9 mouse cellular contexts compared by ENCODE assay signal in the genomic region with DNA sequence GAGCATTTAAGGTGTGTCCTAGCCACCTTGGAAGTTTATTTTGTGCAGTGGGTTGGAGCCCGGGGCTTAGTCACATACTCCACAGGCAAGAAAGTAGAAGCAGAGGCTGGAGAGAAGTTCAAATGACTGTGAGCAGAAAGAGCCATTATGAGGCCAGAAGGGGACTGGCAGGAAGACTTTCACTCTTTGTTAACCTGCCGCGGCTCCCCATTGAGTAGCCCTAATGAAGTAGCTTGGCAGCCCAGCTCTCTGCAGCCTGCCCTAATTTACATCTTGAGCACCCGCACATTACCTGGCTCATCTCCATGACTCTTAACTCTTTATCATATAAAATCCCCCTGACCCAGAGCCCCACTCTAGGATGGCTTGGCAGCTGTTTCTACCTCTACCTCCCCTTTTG. TPM values are rescaled to one million over a fixed set of nuclear protein-coding genes. Genes with fewer than 3 reads are reported as not detected.
DNase-seq lines count a peak whose midpoint lies in the region; ATAC-seq and TF ChIP-seq lines count a peak whose summit lies in the region.
"Had no signal": no experiment of that assay in that cellular context is flagged by ENCODE, and none has a peak within 500 bp of the region (broad histone marks: within the 10 kb centered on the region; RNA-seq: fewer than 3 reads in every experiment).

No protein-coding gene starts in this region.

- no peak overlapping the region for H3K9ac ChIP-seq in heart, embryonic 11.5 days (ENCODE audit: low read depth, low read length)
- no peak overlapping the region for H3K9ac ChIP-seq in ES-E14 (ENCODE audit: insufficient read depth, low read depth, low read length, poor library complexity, severe bottlenecking)
- H3K9ac ChIP-seq in forebrain, embryonic 13.5 days, result peak overlapping the region; percentile 100
- H3K9ac ChIP-seq in liver, postnatal 0 days (replicated peaks), result peak overlapping the region; percentile 0; the same call in 1 of the 2 replicates

- 28% methylated on average over 4 of the region's 4 CpGs for WGBS in heart, embryonic 11.5 days (ENCODE audit: insufficient replicate concordance)
- WGBS in forebrain, embryonic 13.5 days, result 0% methylated on average over 4 of the region's 4 CpGs
- WGBS in liver, postnatal 0 days (ENCODE audit: insufficient replicate concordance), result 80% methylated on average over 4 of the region's 4 CpGs

- TF ChIP-seq CTCF in liver, postnatal 0 days (IDR thresholded peaks at IDR 0.05; ENCODE audit: low read depth), result no peak

- H3K36me3 ChIP-seq in heart, embryonic 11.5 days (ENCODE audit: control insufficient read depth, insufficient read depth, low read length), result no peaks in the 10 kb centered on the region
- peaks cover 35% of the 10 kb centered on the region for H3K36me3 ChIP-seq in ES-E14 (ENCODE audit: control insufficient read depth, insufficient read depth, low read length, poor library complexity, severe bottlenecking)
- peaks cover 48% of the 10 kb centered on the region for H3K36me3 ChIP-seq in forebrain, embryonic 13.5 days (ENCODE audit: poor library complexity, severe bottlenecking)
- H3K36me3 ChIP-seq in liver, postnatal 0 days (replicated peaks; ENCODE audit: insufficient read depth, low read length), result no peaks in the 10 kb centered on the region; the same call in 1 of the 2 replicates

- in situ Hi-C loops in ES-E14 (cut with MboI; ENCODE audit: low sequenced_read_pairs in 2 of 2, unreplicated experiment in 2 of 2), result no loop called here

- H3K4me2 ChIP-seq in heart, embryonic 11.5 days, result peak overlapping the region; percentile 100
- H3K4me2 ChIP-seq in forebrain, embryonic 13.5 days, result peak overlapping the region; percentile 100
- H3K4me2 ChIP-seq in liver, postnatal 0 days (ENCODE audit: low read depth, low read length), result peak overlapping the region; percentile 91

- peaks cover 8% of the 10 kb centered on the region; the same call in 1 of the 2 replicates for H3K27me3 ChIP-seq in heart, embryonic 11.5 days (ENCODE audit: control insufficient read depth, insufficient read depth, low read length)
- no peaks in the 10 kb centered on the region for H3K27me3 ChIP-seq in forebrain, embryonic 13.5 days
- peaks cover 15% of the 10 kb centered on the region for H3K27me3 ChIP-seq in liver, postnatal 0 days (ENCODE audit: insufficient read depth, low read length)

- no peak for ATAC-seq in heart, embryonic 11.5 days (replicated peaks; ENCODE audit: insufficient number of reproducible peaks, low FRiP score, low TSS enrichment)
- ATAC-seq in forebrain, embryonic 13.5 days, result no peak
- no peak for ATAC-seq in liver, postnatal 0 days

- no peaks in the 10 kb centered on the region for H3K9me3 ChIP-seq in heart, embryonic 11.5 days (replicated peaks; ENCODE audit: control insufficient read depth, low read length)
- no peaks in the 10 kb centered on the region for H3K9me3 ChIP-seq in ES-E14 (ENCODE audit: control insufficient read depth, insufficient read depth, low read depth, low read length)
- H3K9me3 ChIP-seq in forebrain, embryonic 13.5 days (replicated peaks), result no peaks in the 10 kb centered on the region
- H3K9me3 ChIP-seq in liver, postnatal 0 days (ENCODE audit: low read length), result no peaks in the 10 kb centered on the region

- no peak for TF ChIP-seq EP300 in liver, postnatal 0 days (IDR thresholded peaks at IDR 0.05; ENCODE audit: low read depth)

- H3K4me3 ChIP-seq in heart, embryonic 11.5 days (ENCODE audit: low read depth, low read length), result peak overlapping the region; percentile 91; the same call in 1 of the 2 replicates
- peak overlapping the region; percentile 7 to 16; a peak in 2 of 4 replicates for H3K4me3 ChIP-seq in ES-E14 (ENCODE audit: insufficient read depth in 1 of 2, low read depth in 1 of 2, low read length in 2 of 2, poor library complexity in 1 of 2, severe bottlenecking in 1 of 2)
- peak overlapping the region; percentile 98 for H3K4me3 ChIP-seq in forebrain, embryonic 13.5 days
- peak overlapping the region; percentile 60; the same call in 1 of the 2 replicates for H3K4me3 ChIP-seq in liver, postnatal 0 days (ENCODE audit: low read depth, low read length)

- H3K4me1 ChIP-seq in heart, embryonic 11.5 days (ENCODE audit: control insufficient read depth, insufficient read depth, low read length), result peaks cover 20% of the 10 kb centered on the region
- peaks cover 5 to 24% of the 10 kb centered on the region in 2 experiments; a peak in 3 of 4 replicates for H3K4me1 ChIP-seq in ES-E14 (ENCODE audit: control insufficient read depth in 2 of 2, insufficient read depth in 2 of 2, low read length in 2 of 2, poor library complexity in 1 of 2)
- H3K4me1 ChIP-seq in forebrain, embryonic 13.5 days, result peaks cover 75% of the 10 kb centered on the region
- peaks cover 40% of the 10 kb centered on the region for H3K4me1 ChIP-seq in liver, postnatal 0 days (ENCODE audit: insufficient read depth)

- no peak overlapping the region for H3K27ac ChIP-seq in heart, embryonic 11.5 days (ENCODE audit: low read depth, low read length)
- H3K27ac ChIP-seq in ES-E14 (ENCODE audit: insufficient read depth, low read depth, low read length, poor library complexity, severe bottlenecking), result 0 out of 2 replicates have a peak overlapping the region, but pooled peaks have one; percentile 15
- H3K27ac ChIP-seq in forebrain, embryonic 13.5 days, result peak overlapping the region; percentile 100
- H3K27ac ChIP-seq in liver, postnatal 0 days (ENCODE audit: low read depth), result peak overlapping the region; percentile 90

- intact Hi-C loops in left cerebral cortex, postnatal 4 days (cut with DNase I), result no loop called here

- DNase-seq in heart, adult 11 months, result no peak
- DNase-seq in ES-E14 (ENCODE audit: low read depth, low spot score), result no peak
- no peak for DNase-seq in liver, postnatal 0 days
- DNase-seq in left cerebral cortex, postnatal 4 days, result no peak
- DNase-seq in gastrocnemius, adult 8-10 months (ENCODE audit: low spot score in 2 of 2), result no peak
- DNase-seq in layer of hippocampus, postnatal 10 days (ENCODE audit: low spot score in 2 of 2), result no peak
- DNase-seq: heart, adult 18-20 months had no signal

TF ChIP-seq in ES-E14, 5 proteins besides CTCF, POLR2A, EP300 and RAD21:
- TF ChIP-seq MAFK (IDR thresholded peaks at IDR 0.05; ENCODE audit: insufficient read depth, low read depth, low read length) (0 out of 2 replicates have a peak, but pooled peaks have one; percentile 15), ZC3H11A (IDR thresholded peaks at IDR 0.05; ENCODE audit: borderline replicate concordance, low read depth, low read length) (no peak)

RNA-seq across cellular contexts. Expression of gene Sbk1, which starts 2.2 kb away (rescaled TPM):
- 16.7 and 17.6 TPM in 2 replicates for polyA plus RNA-seq in heart, embryonic 11.5 days (2014; fragmentation: Nextera tagmentation; extraction: Ambion mirVana)
- 18.6 and 34.6 TPM in 2 replicates for total RNA-seq in ES-E14 (2012; rRNA removed)
- polyA plus RNA-seq in forebrain, embryonic 13.5 days (2015; fragmentation: Nextera tagmentation; extraction: Ambion mirVana), result 212 and 215 TPM in 2 replicates
- polyA plus RNA-seq in liver, postnatal 0 days (2015; fragmentation: Nextera tagmentation; extraction: Ambion mirVana), result 5.2 and 6.5 TPM in 2 replicates
- total RNA-seq in left cerebral cortex, postnatal 4 days (2021), result 100 to 1,000 TPM; 396 to 420 TPM
- 10 to 100 TPM; 13.0 to 18.8 (median 16.8) TPM for total RNA-seq in gastrocnemius, adult 8-10 months (2022)
- 100 to 1,000 TPM; 190 to 192 TPM for total RNA-seq in layer of hippocampus, postnatal 10 days (2021)

Comparison
In these comparisons a context has a peak if more than half of its experiments do, and no peak if none do; other contexts are left out.
1. H3K4me3 ChIP-seq: peak in every context shown above with its lines; median percentile 98 in forebrain, embryonic 13.5 days; 91 in heart, embryonic 11.5 days; 60 in liver, postnatal 0 days; 12 in ES-E14.
2. H3K9ac ChIP-seq: peak in forebrain, embryonic 13.5 days (single experiment) and liver, postnatal 0 days (single experiment); none in heart, embryonic 11.5 days (single experiment) and ES-E14 (single experiment).
3. Peak in every context shown above with its lines, with median percentiles within 50 percentile points of each other: H3K4me2 ChIP-seq.